Mouse (Mus musculus): ENCODE data around the gene Sbk2. TPM values are rescaled to one million over a fixed set of nuclear protein-coding genes. Genes with fewer than 3 reads are reported as not detected.

The Sbk2 gene
- polyA plus RNA-seq, 1 experiment from 2014 or later, result not detected

- peak; percentile 65 for ATAC-seq
- Histone ChIP-seq H3K4me3 (ENCODE audit: low read depth, low read length) (no peak overlapping the region), H3K27me3 (replicated peaks; ENCODE audit: control insufficient read depth, insufficient read depth, low read length) (no peaks in the 10 kb centered on the region), H3K27ac (ENCODE audit: low read depth, low read length) (no peak overlapping the region), H3K36me3 (ENCODE audit: control insufficient read depth, insufficient read depth, low read length) (no peaks in the 10 kb centered on the region), H3K4me2 (ENCODE audit: low read length) (no peak overlapping the region), H3K9me3 (replicated peaks; ENCODE audit: control insufficient read depth, low read length) (no peaks in the 10 kb centered on the region), H3K4me1 (ENCODE audit: control insufficient read depth, insufficient read depth, low read length) (no peaks in the 10 kb centered on the region), H3K9ac (ENCODE audit: low read length) (no peak overlapping the region)
- DNase-seq (ENCODE audit: low spot score), result peak; percentile 85
- 15% methylated on average over 9 of the region's 9 CpGs for WGBS
These were observed 24.1 kb downstream of the Sbk2 start for GRCm38 (mm10) chr7:4940068-4940479.

- H3K9ac ChIP-seq (ENCODE audit: low read length), result no peak overlapping the region
- no peak overlapping the region for H3K4me2 ChIP-seq (ENCODE audit: low read length)
- H3K9me3 ChIP-seq (replicated peaks; ENCODE audit: control insufficient read depth, low read length), result peaks cover 3% of the 10 kb centered on the region; the same call in 1 of the 2 replicates
- H3K36me3 ChIP-seq (ENCODE audit: control insufficient read depth, insufficient read depth, low read length), result no peaks in the 10 kb centered on the region
- H3K4me1 ChIP-seq (ENCODE audit: control insufficient read depth, insufficient read depth, low read length), result no peaks in the 10 kb centered on the region
- H3K27me3 ChIP-seq (replicated peaks; ENCODE audit: control insufficient read depth, insufficient read depth, low read length), result no peaks in the 10 kb centered on the region
- 26% methylated on average over 2 of the region's 2 CpGs for WGBS
- no peak overlapping the region for H3K27ac ChIP-seq (ENCODE audit: low read depth, low read length)
- DNase-seq (ENCODE audit: low spot score), result peak; percentile 63
- no peak overlapping the region for H3K4me3 ChIP-seq (ENCODE audit: low read depth, low read length)
- ATAC-seq, result 0 out of 2 replicates have a peak, but pooled peaks have one; percentile 49
These were observed 25.8 kb downstream of the Sbk2 start for GRCm38 (mm10) chr7:4938456-4938855.

- DNase-seq (ENCODE audit: low spot score) (no peak), ATAC-seq (no peak)
- H3K4me1 ChIP-seq (ENCODE audit: control insufficient read depth, insufficient read depth, low read length), result no peaks in the 10 kb centered on the region
- WGBS, result 88% methylated on average over 10 of the region's 11 CpGs
- H3K9me3 ChIP-seq (replicated peaks; ENCODE audit: control insufficient read depth, low read length), result peaks cover 3% of the 10 kb centered on the region; the same call in 1 of the 2 replicates
- no peaks in the 10 kb centered on the region for H3K27me3 ChIP-seq (replicated peaks; ENCODE audit: control insufficient read depth, insufficient read depth, low read length)
- no peaks in the 10 kb centered on the region for H3K36me3 ChIP-seq (ENCODE audit: control insufficient read depth, insufficient read depth, low read length)
- no peak overlapping the region for H3K4me3 ChIP-seq (ENCODE audit: low read depth, low read length)
- H3K27ac ChIP-seq (ENCODE audit: low read depth, low read length), result no peak overlapping the region
- H3K9ac ChIP-seq (ENCODE audit: low read length), result no peak overlapping the region
- H3K4me2 ChIP-seq (ENCODE audit: low read length), result no peak overlapping the region
These were observed 26.8 kb downstream of the Sbk2 start for GRCm38 (mm10) chr7:4937392-4937791.

GRCm38 (mm10) chr7:4936832-4937231, 27.4 kb downstream of the Sbk2 start:
- no peak overlapping the region for H3K27ac ChIP-seq (ENCODE audit: low read depth, low read length)
- no peak overlapping the region for H3K9ac ChIP-seq (ENCODE audit: low read length)
- H3K36me3 ChIP-seq (ENCODE audit: control insufficient read depth, insufficient read depth, low read length), result no peaks in the 10 kb centered on the region
- H3K4me3 ChIP-seq (ENCODE audit: low read depth, low read length), result no peak overlapping the region
- H3K4me2 ChIP-seq (ENCODE audit: low read length), result no peak overlapping the region
- 88% methylated on average over 10 of the region's 10 CpGs for WGBS
- no peaks in the 10 kb centered on the region for H3K27me3 ChIP-seq (replicated peaks; ENCODE audit: control insufficient read depth, insufficient read depth, low read length)
- ATAC-seq (no peak), DNase-seq (ENCODE audit: low spot score) (no peak)
- no peaks in the 10 kb centered on the region for H3K4me1 ChIP-seq (ENCODE audit: control insufficient read depth, insufficient read depth, low read length)
- peaks cover 3% of the 10 kb centered on the region; the same call in 1 of the 2 replicates for H3K9me3 ChIP-seq (replicated peaks; ENCODE audit: control insufficient read depth, low read length)

GRCm38 (mm10) chr7:4934160-4934914, 29.9 kb downstream of the Sbk2 start:
- H3K4me2 ChIP-seq (ENCODE audit: low read length), result no peak overlapping the region
- H3K27ac ChIP-seq (ENCODE audit: low read depth, low read length), result no peak overlapping the region
- no peaks in the 10 kb centered on the region for H3K4me1 ChIP-seq (ENCODE audit: control insufficient read depth, insufficient read depth, low read length)
- peaks cover 3% of the 10 kb centered on the region; the same call in 1 of the 2 replicates for H3K9me3 ChIP-seq (replicated peaks; ENCODE audit: control insufficient read depth, low read length)
- no peak overlapping the region for H3K9ac ChIP-seq (ENCODE audit: low read length)
- no peaks in the 10 kb centered on the region for H3K27me3 ChIP-seq (replicated peaks; ENCODE audit: control insufficient read depth, insufficient read depth, low read length)
- no peaks in the 10 kb centered on the region for H3K36me3 ChIP-seq (ENCODE audit: control insufficient read depth, insufficient read depth, low read length)
- DNase-seq (ENCODE audit: low spot score), result no peak
- 81% methylated on average over 4 of the region's 4 CpGs for WGBS
- no peak for ATAC-seq
- H3K4me3 ChIP-seq (ENCODE audit: low read depth, low read length), result no peak overlapping the region

- H3K4me3 ChIP-seq (ENCODE audit: low read depth, low read length), result no peak overlapping the region
- H3K9ac ChIP-seq (ENCODE audit: low read length), result no peak overlapping the region
- no peaks in the 10 kb centered on the region for H3K27me3 ChIP-seq (replicated peaks; ENCODE audit: control insufficient read depth, insufficient read depth, low read length)
- ATAC-seq, result no peak
- no peak overlapping the region for H3K27ac ChIP-seq (ENCODE audit: low read depth, low read length)
- peaks cover 3% of the 10 kb centered on the region; the same call in 1 of the 2 replicates for H3K9me3 ChIP-seq (replicated peaks; ENCODE audit: control insufficient read depth, low read length)
- 84% methylated on average over 12 of the region's 12 CpGs for WGBS
- H3K4me2 ChIP-seq (ENCODE audit: low read length), result no peak overlapping the region
- no peaks in the 10 kb centered on the region for H3K36me3 ChIP-seq (ENCODE audit: control insufficient read depth, insufficient read depth, low read length)
- DNase-seq (ENCODE audit: low spot score), result no peak
- H3K4me1 ChIP-seq (ENCODE audit: control insufficient read depth, insufficient read depth, low read length), result no peaks in the 10 kb centered on the region
These were observed 31.1 kb downstream of the Sbk2 start for GRCm38 (mm10) chr7:4933103-4933502.

- H3K36me3 ChIP-seq (ENCODE audit: control insufficient read depth, insufficient read depth, low read length), result no peaks in the 10 kb centered on the region
- H3K9me3 ChIP-seq (replicated peaks; ENCODE audit: control insufficient read depth, low read length), result no peaks in the 10 kb centered on the region
- no peak overlapping the region for H3K9ac ChIP-seq (ENCODE audit: low read length)
- peaks cover 27% of the 10 kb centered on the region for H3K4me1 ChIP-seq (ENCODE audit: control insufficient read depth, insufficient read depth, low read length)
- no peaks in the 10 kb centered on the region for H3K27me3 ChIP-seq (replicated peaks; ENCODE audit: control insufficient read depth, insufficient read depth, low read length)
- H3K27ac ChIP-seq (ENCODE audit: low read depth, low read length), result no peak overlapping the region
- WGBS, result 85% methylated on average over 17 of the region's 17 CpGs
- H3K4me2 ChIP-seq (ENCODE audit: low read length), result no peak overlapping the region
- DNase-seq (ENCODE audit: low spot score), result no peak
- no peak for ATAC-seq
- no peak overlapping the region for H3K4me3 ChIP-seq (ENCODE audit: low read depth, low read length)
These were observed 35.9 kb downstream of the Sbk2 start for GRCm38 (mm10) chr7:4928323-4928722.

- Histone ChIP-seq H3K36me3 (ENCODE audit: control insufficient read depth, insufficient read depth, low read length) (no peaks in the 10 kb centered on the region), H3K4me1 (ENCODE audit: control insufficient read depth, insufficient read depth, low read length) (peaks cover 27% of the 10 kb centered on the region), H3K4me3 (ENCODE audit: low read depth, low read length) (no peak overlapping the region), H3K4me2 (ENCODE audit: low read length) (no peak overlapping the region), H3K27me3 (replicated peaks; ENCODE audit: control insufficient read depth, insufficient read depth, low read length) (no peaks in the 10 kb centered on the region), H3K9me3 (replicated peaks; ENCODE audit: control insufficient read depth, low read length) (no peaks in the 10 kb centered on the region), H3K9ac (ENCODE audit: low read length) (no peak overlapping the region), H3K27ac (ENCODE audit: low read depth, low read length) (no peak overlapping the region)
- DNase-seq (ENCODE audit: low spot score) (no peak), ATAC-seq (no peak)
- WGBS, result 65% methylated on average over 8 of the region's 8 CpGs
These were observed 36.5 kb downstream of the Sbk2 start for GRCm38 (mm10) chr7:4927711-4928110.

GRCm38 (mm10) chr7:4926849-4927248, 37.4 kb downstream of the Sbk2 start:
- 83% methylated on average over 16 of the region's 16 CpGs for WGBS
- H3K27ac ChIP-seq (ENCODE audit: low read depth, low read length), result no peak overlapping the region
- DNase-seq (ENCODE audit: low spot score), result no peak
- no peak overlapping the region for H3K4me3 ChIP-seq (ENCODE audit: low read depth, low read length)
- H3K27me3 ChIP-seq (replicated peaks; ENCODE audit: control insufficient read depth, insufficient read depth, low read length), result no peaks in the 10 kb centered on the region
- no peaks in the 10 kb centered on the region for H3K9me3 ChIP-seq (replicated peaks; ENCODE audit: control insufficient read depth, low read length)
- peaks cover 31% of the 10 kb centered on the region for H3K4me1 ChIP-seq (ENCODE audit: control insufficient read depth, insufficient read depth, low read length)
- no peak overlapping the region for H3K4me2 ChIP-seq (ENCODE audit: low read length)
- H3K9ac ChIP-seq (ENCODE audit: low read length), result no peak overlapping the region
- no peaks in the 10 kb centered on the region for H3K36me3 ChIP-seq (ENCODE audit: control insufficient read depth, insufficient read depth, low read length)
- ATAC-seq, result no peak

Data from forebrain, embryonic 14.5 days (tissue).